Mouse (Mus musculus): ENCODE measurements around the gene Ppp2r2c.
A peak's percentile ranks its signal among the peaks of the same experiment; 100 is the strongest.
"Not testable (repeated sequence)": the region's sequence is repeated elsewhere in the genome, so short reads cannot be mapped to it uniquely, and the experiment has no call there.

Gene Ppp2r2c

GRCm38 (mm10) chr5:36935486-36936473 is 67.5 kb downstream of the Ppp2r2c start:
- no peak for DNase-seq

- no peak for DNase-seq
These were observed 68.2 kb downstream of the Ppp2r2c start for GRCm38 (mm10) chr5:36936548-36936947.

- DNase-seq, result no peak
These were observed 69.7 kb downstream of the Ppp2r2c start for GRCm38 (mm10) chr5:36938021-36938420.

- DNase-seq, result not testable (repeated sequence)
These were observed 70.7 kb downstream of the Ppp2r2c start for GRCm38 (mm10) chr5:36938991-36939390.

GRCm38 (mm10) chr5:36942446-36942845 is 74.1 kb downstream of the Ppp2r2c start:
- DNase-seq, result no peak

GRCm38 (mm10) chr5:36944552-36944951 is 76.2 kb downstream of the Ppp2r2c start:
- DNase-seq, result no peak

- DNase-seq, result no peak
These were observed 76.9 kb downstream of the Ppp2r2c start for GRCm38 (mm10) chr5:36945102-36945701.

- DNase-seq, result no peak
These were observed 77.4 kb downstream of the Ppp2r2c start for GRCm38 (mm10) chr5:36945713-36946112.

- DNase-seq, result peak; percentile 29 to 84
These were observed 78.1 kb downstream of the Ppp2r2c start for GRCm38 (mm10) chr5:36946445-36946844.

- peak; percentile 60 to 92 for DNase-seq
These were observed 80.5 kb downstream of the Ppp2r2c start for GRCm38 (mm10) chr5:36948831-36949230.

GRCm38 (mm10) chr5:36950871-36951270 is 82.6 kb downstream of the Ppp2r2c start:
- peak in 1 of 2 experiments; percentile 37 for DNase-seq

GRCm38 (mm10) chr5:36952311-36952710 is 84.0 kb downstream of the Ppp2r2c start:
- DNase-seq, result no peak

- DNase-seq, result peak in 1 of 2 experiments; percentile 59
These were observed 87.1 kb downstream of the Ppp2r2c start for GRCm38 (mm10) chr5:36955366-36955765.

- peak; percentile 54 to 86 for DNase-seq
These were observed 90.5 kb downstream of the Ppp2r2c start for GRCm38 (mm10) chr5:36958837-36959236.

GRCm38 (mm10) chr5:36960501-36960900 is 92.2 kb downstream of the Ppp2r2c start:
- peak in 1 of 2 experiments; percentile 3 for DNase-seq

- DNase-seq, result no peak
These were observed 103.3 kb downstream of the Ppp2r2c start for GRCm38 (mm10) chr5:36971587-36971986.

GRCm38 (mm10) chr5:36975336-36975735 is 107.0 kb downstream of the Ppp2r2c start:
- DNase-seq, result no peak

GRCm38 (mm10) chr5:36977809-36978208 is 109.5 kb downstream of the Ppp2r2c start:
- no peak for DNase-seq

GRCm38 (mm10) chr5:36979001-36979400 is 110.7 kb downstream of the Ppp2r2c start:
- no peak for DNase-seq

- no peak for DNase-seq
These were observed 111.3 kb downstream of the Ppp2r2c start for GRCm38 (mm10) chr5:36979631-36980030.

- DNase-seq, result no peak
These were observed 114.0 kb downstream of the Ppp2r2c start for GRCm38 (mm10) chr5:36982271-36982670.

GRCm38 (mm10) chr5:36986617-36987016 is 118.3 kb downstream of the Ppp2r2c start:
- DNase-seq, result no peak

- peak in 1 of 2 experiments; percentile 45 for DNase-seq
These were observed 119.9 kb downstream of the Ppp2r2c start for GRCm38 (mm10) chr5:36988124-36988780.
